Mouse (Mus musculus): ENCODE data around the gene Stard10. TPM values are rescaled to one million over a fixed set of nuclear protein-coding genes. Genes with fewer than 3 reads are reported as not detected.
A peak's percentile ranks its signal among the peaks of the same experiment; 100 is the strongest.

Gene Stard10
- total and polyA plus RNA-seq, 3 experiments: 53.1 to 113 (median 62.2) TPM

GRCm38 (mm10) chr7:101383756-101384155, 66.9 kb downstream of the Stard10 start:
- no peak overlapping the region for H3K4me3 ChIP-seq
- no peaks in the 10 kb centered on the region for H3K79me2 ChIP-seq (replicated peaks; ENCODE audit: control insufficient read depth, insufficient read depth, low read length)
- TF ChIP-seq POLR2A (IDR thresholded peaks at IDR 0.05; ENCODE audit: insufficient read depth, low read depth, low read length): no peak
- TF ChIP-seq CTCF (IDR thresholded peaks at IDR 0.05): no peak
- no peak for TF ChIP-seq EP300 (IDR thresholded peaks at IDR 0.05; ENCODE audit: insufficient read depth, low read depth, low read length)
- WGBS: 70% methylated on average over 3 of the region's 3 CpGs
- no peak overlapping the region for H3K9ac ChIP-seq (ENCODE audit: low read depth, low read length)
- H3K27ac ChIP-seq: no peak overlapping the region; the same call in 1 of the 2 replicates
- no peaks in the 10 kb centered on the region for H3K36me3 ChIP-seq (ENCODE audit: control insufficient read depth, insufficient read depth, low read length)
- H3K4me1 ChIP-seq (ENCODE audit: control insufficient read depth, insufficient read depth, low read length): peaks cover 17% of the 10 kb centered on the region
- H3K27me3 ChIP-seq (ENCODE audit: control insufficient read depth, insufficient read depth, low read length): no peaks in the 10 kb centered on the region
- intact Hi-C loops (cut with DNase I): no loop called here
- DNase-seq: peak in 1 of 2 experiments; percentile 63

GRCm38 (mm10) chr7:101384931-101385330, 68.0 kb downstream of the Stard10 start:
- H3K27ac ChIP-seq: peak overlapping the region; percentile 36
- no peaks in the 10 kb centered on the region for H3K79me2 ChIP-seq (replicated peaks; ENCODE audit: control insufficient read depth, insufficient read depth, low read length)
- H3K4me1 ChIP-seq (ENCODE audit: control insufficient read depth, insufficient read depth, low read length): peaks cover 16% of the 10 kb centered on the region
- peak overlapping the region; percentile 20; the same call in 1 of the 2 replicates for H3K4me3 ChIP-seq
- TF ChIP-seq CTCF (IDR thresholded peaks at IDR 0.05): no peak
- no peak for TF ChIP-seq EP300 (IDR thresholded peaks at IDR 0.05; ENCODE audit: insufficient read depth, low read depth, low read length)
- no peak for TF ChIP-seq POLR2A (IDR thresholded peaks at IDR 0.05; ENCODE audit: insufficient read depth, low read depth, low read length)
- peak overlapping the region; percentile 20; the same call in 1 of the 2 replicates for H3K9ac ChIP-seq (ENCODE audit: low read depth, low read length)
- intact Hi-C loops (cut with DNase I): no loop called here
- no peaks in the 10 kb centered on the region for H3K36me3 ChIP-seq (ENCODE audit: control insufficient read depth, insufficient read depth, low read length)
- no peaks in the 10 kb centered on the region for H3K27me3 ChIP-seq (ENCODE audit: control insufficient read depth, insufficient read depth, low read length)
- WGBS: 31% methylated on average over 10 of the region's 10 CpGs
- peak in 1 of 2 experiments; percentile 43 for DNase-seq

- no peaks in the 10 kb centered on the region for H3K36me3 ChIP-seq (ENCODE audit: control insufficient read depth, insufficient read depth, low read length)
- 0 out of 2 replicates have a peak overlapping the region, but pooled peaks have one; percentile 13 for H3K9ac ChIP-seq (ENCODE audit: low read depth, low read length)
- 38% methylated on average over 6 of the region's 6 CpGs for WGBS
- peaks cover 16% of the 10 kb centered on the region for H3K4me1 ChIP-seq (ENCODE audit: control insufficient read depth, insufficient read depth, low read length)
- peak overlapping the region; percentile 20; the same call in 1 of the 2 replicates for H3K4me3 ChIP-seq
- TF ChIP-seq POLR2A (IDR thresholded peaks at IDR 0.05; ENCODE audit: insufficient read depth, low read depth, low read length): no peak; the same call in 1 of the 2 replicates
- TF ChIP-seq CTCF (IDR thresholded peaks at IDR 0.05): no peak
- peak; percentile 45 to 46 for DNase-seq
- no peaks in the 10 kb centered on the region for H3K27me3 ChIP-seq (ENCODE audit: control insufficient read depth, insufficient read depth, low read length)
- H3K79me2 ChIP-seq (replicated peaks; ENCODE audit: control insufficient read depth, insufficient read depth, low read length): no peaks in the 10 kb centered on the region
- H3K27ac ChIP-seq: peak overlapping the region; percentile 36
- intact Hi-C loops (cut with DNase I): no loop called here
Observed at GRCm38 (mm10) chr7:101385331-101385733, 68.4 kb downstream of the Stard10 start.

GRCm38 (mm10) chr7:101385866-101386452, 69.1 kb downstream of the Stard10 start:
- TF ChIP-seq CTCF (IDR thresholded peaks at IDR 0.05) (no peak), EP300 (IDR thresholded peaks at IDR 0.05; ENCODE audit: insufficient read depth, low read depth, low read length) (no peak), POLR2A (IDR thresholded peaks at IDR 0.05; ENCODE audit: insufficient read depth, low read depth, low read length) (no peak)
- WGBS: 60% methylated on average over 10 of the region's 10 CpGs
- Histone ChIP-seq H3K4me3 (no peak overlapping the region), H3K9ac (ENCODE audit: low read depth, low read length) (no peak overlapping the region), H3K36me3 (ENCODE audit: control insufficient read depth, insufficient read depth, low read length) (no peaks in the 10 kb centered on the region), H3K27me3 (ENCODE audit: control insufficient read depth, insufficient read depth, low read length) (no peaks in the 10 kb centered on the region), H3K79me2 (replicated peaks; ENCODE audit: control insufficient read depth, insufficient read depth, low read length) (no peaks in the 10 kb centered on the region), H3K4me1 (ENCODE audit: control insufficient read depth, insufficient read depth, low read length) (peaks cover 16% of the 10 kb centered on the region), H3K27ac (peak overlapping the region; percentile 8)
- intact Hi-C loops (cut with DNase I): no loop called here
- no peak for DNase-seq

- Histone ChIP-seq H3K4me1 (ENCODE audit: control insufficient read depth, insufficient read depth, low read length) (peaks cover 26% of the 10 kb centered on the region), H3K4me3 (no peak overlapping the region), H3K36me3 (ENCODE audit: control insufficient read depth, insufficient read depth, low read length) (no peaks in the 10 kb centered on the region), H3K9ac (ENCODE audit: low read depth, low read length) (no peak overlapping the region), H3K27ac (no peak overlapping the region), H3K79me2 (replicated peaks; ENCODE audit: control insufficient read depth, insufficient read depth, low read length) (no peaks in the 10 kb centered on the region), H3K27me3 (ENCODE audit: control insufficient read depth, insufficient read depth, low read length) (no peaks in the 10 kb centered on the region)
- no peak for DNase-seq
- 63% methylated on average over 6 of the region's 6 CpGs for WGBS
- TF ChIP-seq CTCF (IDR thresholded peaks at IDR 0.05): no peak
- no peak for TF ChIP-seq EP300 (IDR thresholded peaks at IDR 0.05; ENCODE audit: insufficient read depth, low read depth, low read length)
- TF ChIP-seq POLR2A (IDR thresholded peaks at IDR 0.05; ENCODE audit: insufficient read depth, low read depth, low read length): no peak
- intact Hi-C loops (cut with DNase I): no loop called here
Observed at GRCm38 (mm10) chr7:101389256-101389655, 72.4 kb downstream of the Stard10 start.

GRCm38 (mm10) chr7:101391909-101392479, 75.1 kb downstream of the Stard10 start:
- no peak overlapping the region for H3K4me3 ChIP-seq
- no peaks in the 10 kb centered on the region for H3K36me3 ChIP-seq (ENCODE audit: control insufficient read depth, insufficient read depth, low read length)
- no peak for DNase-seq
- H3K27ac ChIP-seq: peak overlapping the region; percentile 81; the same call in 1 of the 2 replicates
- no peaks in the 10 kb centered on the region for H3K27me3 ChIP-seq (ENCODE audit: control insufficient read depth, insufficient read depth, low read length)
- H3K4me1 ChIP-seq (ENCODE audit: control insufficient read depth, insufficient read depth, low read length): peaks cover 16% of the 10 kb centered on the region
- TF ChIP-seq POLR2A (IDR thresholded peaks at IDR 0.05; ENCODE audit: insufficient read depth, low read depth, low read length) (no peak), EP300 (IDR thresholded peaks at IDR 0.05; ENCODE audit: insufficient read depth, low read depth, low read length) (no peak), CTCF (IDR thresholded peaks at IDR 0.05) (no peak)
- H3K79me2 ChIP-seq (replicated peaks; ENCODE audit: control insufficient read depth, insufficient read depth, low read length): no peaks in the 10 kb centered on the region
- H3K9ac ChIP-seq (ENCODE audit: low read depth, low read length): no peak overlapping the region
- WGBS: 89% methylated on average over 4 of the region's 4 CpGs
- intact Hi-C loops (cut with DNase I): no loop called here
